Mouse (Mus musculus) stomach, postnatal 0 days (tissue): ENCODE measurements around the gene Gm5150.

Experiments used
- CTCF ChIP-seq: IDR thresholded peaks from 2 replicates; pipeline ENCODE4 v1.5.1; 2016; ENCODE audit warnings: antibody characterized with exemption, low read depth, mild to moderate bottlenecking, moderate library complexity
- EP300 ChIP-seq: optimal IDR thresholded peaks from 2 replicates; pipeline ENCODE3; 2016; ENCODE audit warnings: antibody characterized with exemption

GRCm38 (mm10) chr3:16007827-16008226, 1.6 kb upstream of the Gm5150 start:
- TF ChIP-seq CTCF (no peak), EP300 (no peak)
